Mouse (Mus musculus): ENCODE results near the gene Gjb2. TPM values are rescaled to one million over a fixed set of nuclear protein-coding genes. Genes with fewer than 3 reads are reported as not detected.
A peak's percentile ranks its signal among the peaks of the same experiment; 100 is the strongest.
"Not testable (repeated sequence)": the region's sequence is repeated elsewhere in the genome, so short reads cannot be mapped to it uniquely, and the experiment has no call there.

Gene Gjb2
- polyA plus RNA-seq, 1 experiment from 2014 or later = 32.0 TPM

DNA sequence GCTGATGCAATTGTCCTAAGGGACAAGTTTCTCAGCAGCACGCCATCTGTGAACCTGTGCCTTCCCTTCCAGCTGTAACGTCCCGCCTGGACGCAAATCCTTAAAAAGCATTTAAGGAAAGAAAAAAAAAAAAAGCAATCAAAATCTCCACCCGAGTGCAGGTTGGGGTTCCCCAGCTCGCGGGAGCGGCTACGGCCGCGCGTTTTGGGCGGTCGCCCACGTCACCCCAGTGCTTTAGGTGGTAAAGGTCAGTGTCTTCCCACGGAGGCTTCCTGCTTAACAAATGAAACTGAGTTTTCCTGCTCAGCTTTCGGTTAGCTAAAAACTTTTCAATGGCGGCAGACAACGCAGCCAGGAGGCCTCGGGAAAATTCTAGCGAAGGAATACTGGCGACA is 794 bp downstream of the Gjb2 start:
- H3K27ac ChIP-seq = no peak overlapping the region
- H3K36me3 ChIP-seq = no peaks in the 10 kb centered on the region
- peaks cover 17% of the 10 kb centered on the region for H3K4me1 ChIP-seq
- peak overlapping the region; percentile 60 for H3K4me3 ChIP-seq
- ATAC-seq (ENCODE audit: low FRiP score) = no peak
- H3K9ac ChIP-seq = peak overlapping the region; percentile 64
- peaks cover 64% of the 10 kb centered on the region for H3K27me3 ChIP-seq
- peak overlapping the region; percentile 100 for H3K4me2 ChIP-seq (replicated peaks)
- H3K9me3 ChIP-seq (replicated peaks) = no peaks in the 10 kb centered on the region
- 2% methylated on average over 22 of the region's 22 CpGs for WGBS

DNA sequence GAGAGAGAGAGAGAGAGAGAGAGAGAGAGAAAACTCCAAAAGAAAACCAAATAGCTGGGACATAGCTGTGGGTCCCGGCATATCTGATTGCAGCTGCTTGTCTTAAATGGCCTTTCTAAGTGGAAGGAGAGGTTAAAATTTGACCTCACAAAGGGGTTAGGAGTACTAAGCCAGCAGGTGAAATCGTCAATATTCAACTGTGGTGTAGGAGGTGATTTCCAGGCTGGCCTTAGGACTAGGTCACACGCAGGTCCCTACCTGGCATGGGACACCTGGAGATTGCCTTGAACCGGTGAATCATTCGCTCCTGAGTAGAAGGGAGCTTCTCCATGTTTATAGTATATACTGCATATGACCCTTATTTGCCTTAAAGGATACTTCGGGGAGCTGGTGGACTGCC is 1.4 kb downstream of the Gjb2 start:
- 58% methylated on average over 6 of the region's 6 CpGs for WGBS
- H3K4me1 ChIP-seq = peaks cover 17% of the 10 kb centered on the region
- 0 out of 2 replicates have a peak overlapping the region, but pooled peaks have one; percentile 60 for H3K4me3 ChIP-seq
- H3K36me3 ChIP-seq = no peaks in the 10 kb centered on the region
- peak overlapping the region; percentile 100; the same call in 1 of the 2 replicates for H3K4me2 ChIP-seq (replicated peaks)
- no peak overlapping the region for H3K27ac ChIP-seq
- peaks cover 64% of the 10 kb centered on the region for H3K27me3 ChIP-seq
- no peak overlapping the region for H3K9ac ChIP-seq
- no peak for ATAC-seq (ENCODE audit: low FRiP score)
- no peaks in the 10 kb centered on the region for H3K9me3 ChIP-seq (replicated peaks)

DNA sequence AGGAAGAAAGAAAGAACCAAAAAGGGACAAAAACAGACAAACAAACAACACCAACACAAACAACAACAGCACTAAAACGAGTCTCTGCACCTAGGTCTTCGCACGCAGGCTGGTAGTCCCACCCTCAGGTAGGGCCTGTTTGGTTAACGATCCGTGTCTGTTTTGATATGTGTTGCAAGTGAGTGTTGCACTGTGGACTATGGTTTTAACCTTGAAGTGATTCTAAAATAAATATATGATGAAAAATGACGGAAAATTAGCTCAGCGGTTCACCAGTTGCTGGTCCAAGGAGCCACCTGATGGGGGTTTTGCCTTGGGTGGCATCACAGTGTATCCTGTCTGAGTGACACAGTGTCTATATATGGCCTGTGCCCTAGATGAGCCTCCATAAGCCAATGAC is 2.9 kb downstream of the Gjb2 start:
- Histone ChIP-seq H3K9me3 (replicated peaks) (no peaks in the 10 kb centered on the region), H3K36me3 (no peaks in the 10 kb centered on the region), H3K4me2 (replicated peaks) (no peak overlapping the region), H3K9ac (no peak overlapping the region), H3K4me1 (peaks cover 17% of the 10 kb centered on the region), H3K27me3 (peaks cover 51% of the 10 kb centered on the region), H3K27ac (no peak overlapping the region), H3K4me3 (no peak overlapping the region)
- WGBS = 91% methylated on average over 7 of the region's 7 CpGs
- ATAC-seq (ENCODE audit: low FRiP score) = no peak

DNA sequence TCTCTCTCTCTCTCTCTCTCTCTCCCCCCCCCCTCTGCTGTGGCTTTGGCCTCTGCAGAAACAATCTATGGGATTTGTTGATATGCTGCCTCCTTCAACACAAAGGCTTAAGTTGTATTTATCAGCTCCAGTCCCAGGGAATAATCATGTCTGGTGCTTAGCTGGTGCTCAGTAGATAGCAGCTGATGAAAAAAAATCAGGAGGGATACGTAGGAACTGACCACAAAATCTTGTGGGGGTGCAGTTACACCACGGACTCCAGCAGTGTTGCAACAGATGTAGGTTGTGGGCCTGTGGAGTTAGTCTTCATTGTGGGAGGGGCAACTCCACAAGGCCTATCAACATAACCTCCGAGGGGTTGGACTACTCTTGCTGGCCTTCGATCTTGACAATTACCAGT is 8.6 kb downstream of the Gjb2 start:
- no peak overlapping the region for H3K4me3 ChIP-seq
- 81% methylated on average over 4 of the region's 4 CpGs for WGBS
- no peaks in the 10 kb centered on the region; the same call in 1 of the 2 replicates for H3K27me3 ChIP-seq
- no peaks in the 10 kb centered on the region for H3K36me3 ChIP-seq
- ATAC-seq (ENCODE audit: low FRiP score) = no peak
- H3K4me2 ChIP-seq (replicated peaks) = no peak overlapping the region
- no peak overlapping the region for H3K27ac ChIP-seq
- H3K9me3 ChIP-seq (replicated peaks) = no peaks in the 10 kb centered on the region
- H3K4me1 ChIP-seq = no peaks in the 10 kb centered on the region
- no peak overlapping the region for H3K9ac ChIP-seq

DNA sequence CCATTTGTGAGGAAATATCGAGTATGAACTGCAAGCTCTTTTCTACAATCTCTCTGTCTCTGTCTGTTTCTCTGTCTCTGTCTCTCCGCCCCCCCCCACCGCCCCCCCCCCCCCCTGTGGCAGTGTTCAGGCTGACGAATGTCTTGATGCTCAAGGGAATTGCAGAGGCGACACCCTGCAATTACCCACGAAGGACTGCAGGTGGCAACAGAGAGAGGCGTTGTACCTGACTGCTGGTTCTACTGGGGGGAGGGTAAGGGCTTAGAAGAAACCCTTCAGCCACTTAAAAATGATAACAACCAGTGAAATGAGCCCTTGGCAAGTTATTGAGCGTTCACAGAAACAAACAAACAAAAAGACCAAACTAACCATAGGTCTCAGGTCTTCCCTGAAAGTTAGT is 11.5 kb downstream of the Gjb2 start:
- Histone ChIP-seq H3K4me3 (no peak overlapping the region), H3K27me3 (no peaks in the 10 kb centered on the region; the same call in 1 of the 2 replicates), H3K36me3 (no peaks in the 10 kb centered on the region), H3K4me1 (no peaks in the 10 kb centered on the region), H3K4me2 (replicated peaks) (no peak overlapping the region), H3K27ac (no peak overlapping the region), H3K9ac (no peak overlapping the region), H3K9me3 (replicated peaks) (no peaks in the 10 kb centered on the region)
- 9% methylated on average over 8 of the region's 8 CpGs for WGBS
- no peak for ATAC-seq (ENCODE audit: low FRiP score)

DNA sequence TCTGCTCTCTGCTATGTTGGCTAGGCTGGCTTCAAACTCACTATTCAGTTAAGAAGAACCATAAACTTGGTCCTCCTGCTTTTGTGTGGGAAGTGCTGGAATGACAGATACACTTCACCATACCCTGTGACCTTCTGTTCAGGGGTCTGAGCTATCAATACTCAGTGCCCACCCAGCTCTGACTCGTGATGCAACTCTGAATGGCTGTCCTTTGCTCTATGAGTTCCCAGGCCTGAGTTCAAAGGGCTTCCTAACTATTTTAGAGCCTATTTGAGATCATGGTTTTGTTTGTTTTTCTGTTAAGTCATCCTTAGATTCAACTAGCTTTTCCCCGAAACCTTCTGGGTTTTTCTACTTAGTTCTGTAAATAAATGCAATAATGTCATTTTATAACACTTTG is 14.5 kb downstream of the Gjb2 start:
- ATAC-seq (ENCODE audit: low FRiP score) = no peak

DNA sequence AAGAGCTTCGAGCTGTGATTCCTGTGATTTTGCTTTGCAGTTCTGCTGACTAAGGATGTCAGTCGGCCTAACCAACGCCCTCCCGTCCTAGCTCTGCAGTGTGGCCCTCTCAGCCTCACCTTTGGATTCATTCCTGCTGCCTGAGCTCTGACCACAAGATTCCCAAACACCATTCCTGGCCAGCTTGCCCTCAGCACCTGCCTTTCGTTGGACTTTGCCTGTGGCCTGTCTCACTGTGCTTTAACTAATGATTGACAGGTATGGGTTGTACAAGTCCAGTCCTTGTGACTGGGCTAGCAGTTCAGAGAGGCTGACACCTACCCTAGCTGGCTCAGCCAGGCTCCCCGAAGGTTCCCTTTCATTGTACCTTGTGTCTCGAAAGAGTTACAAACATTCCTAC is 15.4 kb downstream of the Gjb2 start:
- no peaks in the 10 kb centered on the region for H3K4me1 ChIP-seq
- no peak overlapping the region for H3K4me2 ChIP-seq (replicated peaks)
- no peak overlapping the region for H3K27ac ChIP-seq
- no peak for ATAC-seq (ENCODE audit: low FRiP score)
- no peak overlapping the region for H3K4me3 ChIP-seq
- H3K9ac ChIP-seq = no peak overlapping the region
- H3K36me3 ChIP-seq = no peaks in the 10 kb centered on the region
- WGBS = 85% methylated on average over 7 of the region's 7 CpGs
- no peaks in the 10 kb centered on the region for H3K27me3 ChIP-seq
- H3K9me3 ChIP-seq (replicated peaks) = no peaks in the 10 kb centered on the region

More for the DNA sequence above, 14.5 kb downstream of the Gjb2 start:
- Histone ChIP-seq H3K9ac (no peak overlapping the region), H3K4me1 (no peaks in the 10 kb centered on the region), H3K36me3 (no peaks in the 10 kb centered on the region), H3K4me3 (no peak overlapping the region), H3K9me3 (replicated peaks) (no peaks in the 10 kb centered on the region), H3K27me3 (no peaks in the 10 kb centered on the region), H3K27ac (no peak overlapping the region), H3K4me2 (replicated peaks) (no peak overlapping the region)
- 61% methylated on average over 2 of the region's 2 CpGs for WGBS

DNA sequence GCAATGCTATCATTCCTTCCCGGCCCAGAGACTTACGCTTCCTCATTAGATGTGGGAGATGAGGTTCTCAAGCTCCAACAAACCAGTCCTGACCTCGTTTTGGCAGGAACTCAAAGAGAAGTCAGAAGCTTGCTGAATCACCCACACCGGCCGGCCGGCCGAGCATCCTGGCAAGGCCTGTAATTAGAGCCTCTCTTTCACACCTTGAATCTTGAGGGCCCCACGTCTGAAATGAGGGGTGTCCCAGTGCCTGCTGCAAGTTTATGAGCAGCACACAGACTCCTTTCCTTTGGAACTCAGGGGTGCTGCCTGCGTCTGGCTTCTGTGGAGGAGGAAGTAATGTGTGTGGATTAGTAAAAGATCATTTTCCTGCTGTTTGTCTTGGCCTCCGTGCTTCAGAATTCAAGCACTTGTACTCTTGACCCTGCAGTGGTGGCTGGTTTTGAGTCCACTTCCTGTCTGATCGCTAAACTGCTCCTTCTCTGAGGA is 20.3 kb downstream of the Gjb2 start:
- Histone ChIP-seq H3K9ac (no peak overlapping the region), H3K4me1 (no peaks in the 10 kb centered on the region), H3K36me3 (no peaks in the 10 kb centered on the region), H3K4me3 (no peak overlapping the region), H3K4me2 (replicated peaks) (no peak overlapping the region), H3K27me3 (no peaks in the 10 kb centered on the region), H3K27ac (no peak overlapping the region), H3K9me3 (replicated peaks) (no peaks in the 10 kb centered on the region)
- no peak for ATAC-seq (ENCODE audit: low FRiP score)
- 69% methylated on average over 11 of the region's 11 CpGs for WGBS

DNA sequence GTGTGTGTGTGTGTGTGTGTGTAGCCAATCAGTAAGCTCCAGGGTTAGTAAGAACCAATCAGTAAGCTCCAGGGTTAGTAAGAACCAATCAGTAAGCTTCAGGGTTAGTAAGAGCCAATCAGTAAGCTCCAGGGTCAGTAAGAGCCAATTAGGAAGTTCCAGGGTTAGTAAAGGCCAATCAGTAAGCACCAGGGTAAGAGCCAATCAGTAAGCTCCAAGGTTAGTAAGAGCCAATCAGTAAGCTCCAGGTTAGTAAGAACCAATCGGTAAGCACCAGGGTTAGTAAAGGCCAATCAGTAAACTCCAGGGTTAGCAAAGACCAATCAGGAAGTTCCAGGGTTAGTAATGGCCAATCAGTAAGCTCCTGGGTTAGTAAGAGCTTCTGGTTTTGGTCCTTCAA is 21.6 kb downstream of the Gjb2 start:
- Histone ChIP-seq H3K4me3 (no peak overlapping the region), H3K27ac (no peak overlapping the region), H3K27me3 (no peaks in the 10 kb centered on the region), H3K4me2 (replicated peaks) (no peak overlapping the region), H3K4me1 (no peaks in the 10 kb centered on the region), H3K36me3 (no peaks in the 10 kb centered on the region), H3K9me3 (replicated peaks) (no peaks in the 10 kb centered on the region), H3K9ac (no peak overlapping the region)
- ATAC-seq (ENCODE audit: low FRiP score) = no peak
- 96% methylated on average over 1 of the region's 1 CpGs for WGBS

DNA sequence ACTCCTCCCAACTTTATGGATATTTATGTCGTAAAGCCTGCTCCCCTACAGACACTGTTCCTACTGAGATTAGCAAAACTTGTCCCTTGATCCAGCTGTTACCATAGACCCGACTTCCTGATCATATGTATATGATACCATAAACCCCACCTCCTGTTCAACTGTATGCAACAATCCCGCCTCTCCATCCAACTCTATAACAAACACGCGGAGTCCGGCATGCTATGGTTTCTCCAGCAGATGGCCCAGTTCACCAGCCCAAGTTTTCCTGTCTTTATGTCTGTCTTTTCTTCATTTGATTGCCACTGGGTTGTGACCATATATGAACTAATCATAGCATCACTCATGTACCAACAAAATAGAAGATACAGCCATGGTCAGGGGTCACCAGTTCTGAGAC is 29.0 kb downstream of the Gjb2 start:
- Histone ChIP-seq H3K4me2 (replicated peaks) (no peak overlapping the region), H3K4me3 (no peak overlapping the region), H3K27me3 (no peaks in the 10 kb centered on the region), H3K9ac (no peak overlapping the region), H3K36me3 (no peaks in the 10 kb centered on the region), H3K4me1 (no peaks in the 10 kb centered on the region), H3K9me3 (replicated peaks) (no peaks in the 10 kb centered on the region), H3K27ac (no peak overlapping the region)
- no peak for ATAC-seq (ENCODE audit: low FRiP score)
- WGBS = 86% methylated on average over 6 of the region's 6 CpGs

DNA sequence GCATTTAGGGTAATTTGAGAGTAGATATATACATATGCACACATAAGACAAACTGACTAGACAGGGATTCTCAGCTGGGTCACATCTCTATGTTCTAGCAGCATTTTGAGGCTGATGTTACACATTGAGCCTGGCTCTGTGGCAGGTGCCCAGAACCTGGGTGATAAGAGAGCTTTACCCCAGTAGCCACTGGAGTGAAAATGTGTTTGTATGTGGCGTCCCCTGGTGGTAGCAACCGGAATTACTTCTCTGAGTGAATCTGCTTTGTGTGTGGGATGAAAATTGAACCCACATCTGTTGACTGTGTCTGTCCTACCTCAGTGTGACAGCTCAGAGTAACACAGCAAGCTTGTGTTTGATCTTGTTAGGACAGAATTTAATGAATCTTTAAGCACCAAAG is 34.6 kb downstream of the Gjb2 start:
- not testable (repeated sequence) for H3K36me3 ChIP-seq; H3K27me3 ChIP-seq; H3K4me1 ChIP-seq; H3K9ac ChIP-seq; H3K4me3 ChIP-seq; H3K4me2 ChIP-seq (replicated peaks); ATAC-seq (ENCODE audit: low FRiP score); H3K9me3 ChIP-seq (replicated peaks); H3K27ac ChIP-seq
- WGBS = 0% methylated on average over 2 of the region's 2 CpGs

DNA sequence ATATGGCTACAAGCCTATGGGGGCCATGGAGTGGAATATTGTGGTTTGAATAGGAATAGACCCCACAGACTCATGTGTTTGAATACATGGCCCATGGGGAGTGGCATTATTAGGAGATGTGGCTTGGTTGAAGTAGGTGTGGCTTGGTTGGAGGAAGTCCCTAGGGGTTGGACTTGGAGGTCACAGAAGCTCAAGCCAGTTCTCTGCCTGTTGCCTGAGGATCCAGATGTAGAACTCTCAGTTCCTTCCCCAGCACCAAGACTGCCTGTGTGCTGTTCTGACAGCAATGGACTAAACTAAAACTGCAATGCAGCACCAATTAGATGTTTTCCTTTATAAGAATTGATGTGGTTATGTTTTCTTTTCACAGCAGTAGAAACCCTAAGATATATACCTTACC is 38.4 kb downstream of the Gjb2 start:
- H3K27me3 ChIP-seq = no peaks in the 10 kb centered on the region
- no peak overlapping the region for H3K4me2 ChIP-seq (replicated peaks)
- H3K36me3 ChIP-seq = no peaks in the 10 kb centered on the region
- H3K9ac ChIP-seq = no peak overlapping the region
- no peak for ATAC-seq (ENCODE audit: low FRiP score)
- H3K4me1 ChIP-seq = no peaks in the 10 kb centered on the region
- no peaks in the 10 kb centered on the region for H3K9me3 ChIP-seq (replicated peaks)
- no peak overlapping the region for H3K4me3 ChIP-seq
- no peak overlapping the region for H3K27ac ChIP-seq

DNA sequence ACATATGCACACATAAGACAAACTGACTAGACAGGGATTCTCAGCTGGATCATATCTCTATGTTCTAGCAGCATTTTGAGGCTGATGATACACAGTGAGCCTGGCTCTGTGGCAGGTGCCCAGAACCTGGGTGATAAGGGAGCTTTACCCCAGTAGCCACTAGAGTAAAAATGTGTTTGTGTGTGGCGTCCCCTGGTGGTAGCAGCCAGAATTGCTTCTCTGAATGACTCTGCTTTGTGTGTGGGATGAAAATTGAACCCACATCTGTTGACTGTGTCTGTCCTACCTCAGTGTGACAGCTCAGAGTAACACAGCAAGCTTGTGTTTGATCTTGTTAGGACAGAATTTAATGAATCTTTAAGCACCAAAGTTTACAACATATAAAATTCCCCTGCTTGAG is 44.5 kb downstream of the Gjb2 start:
- peaks cover 41% of the 10 kb centered on the region for H3K27me3 ChIP-seq
- H3K27ac ChIP-seq = not testable (repeated sequence)
- ATAC-seq (ENCODE audit: low FRiP score) = 0 out of 2 replicates have a peak, but pooled peaks have one; percentile 32

More for the DNA sequence above, 44.5 kb downstream of the Gjb2 start:
- WGBS = 0% methylated on average over 1 of the region's 1 CpGs
- H3K4me2 ChIP-seq (replicated peaks); H3K4me3 ChIP-seq; H3K9me3 ChIP-seq (replicated peaks); H3K9ac ChIP-seq; H3K36me3 ChIP-seq: not testable (repeated sequence)
- H3K4me1 ChIP-seq = peaks cover 12% of the 10 kb centered on the region
